Mouse (Mus musculus): ENCODE measurements around the gene Wfdc3.
"Not testable (repeated sequence)": the region's sequence is repeated elsewhere in the genome, so short reads cannot be mapped to it uniquely, and the experiment has no call there.

Wfdc3 gene

DNA sequence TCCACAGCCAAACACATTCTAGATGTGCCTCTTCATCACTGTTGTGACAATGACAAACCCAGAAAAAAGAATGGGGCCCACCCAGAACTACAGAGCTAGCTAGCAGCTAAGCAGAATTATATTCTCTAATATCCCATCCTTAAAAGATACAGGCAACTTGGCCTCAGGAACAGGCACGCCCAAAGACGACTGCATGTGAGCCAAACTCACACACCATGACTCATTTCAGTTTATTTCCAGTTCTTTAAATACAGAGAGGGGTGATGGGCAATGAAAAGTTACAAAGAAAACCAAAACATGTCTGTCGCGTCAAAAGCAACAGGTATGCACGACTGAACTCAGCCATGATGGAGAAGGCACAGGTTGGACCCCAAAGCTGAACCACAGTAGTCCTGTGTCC is 10.3 kb downstream of the Wfdc3 start:
- no peak for DNase-seq

DNA sequence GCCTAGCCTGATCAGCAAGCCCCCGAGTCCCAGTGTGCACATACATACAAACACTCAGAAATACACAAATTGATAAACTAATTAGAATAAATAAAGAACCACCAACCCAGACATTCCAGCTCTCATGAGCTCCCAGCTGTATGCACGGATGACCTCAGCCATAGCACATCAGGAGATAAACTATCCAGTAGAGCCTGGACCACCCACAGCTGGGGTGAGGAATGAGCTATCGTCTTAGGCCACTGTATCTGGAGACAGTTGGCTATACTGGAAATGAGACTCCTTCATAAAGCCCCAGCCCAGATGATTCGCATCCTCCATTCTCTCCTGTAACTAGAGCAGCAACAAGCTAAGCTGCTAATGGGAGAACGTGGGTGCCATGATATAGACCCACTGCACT is 10.9 kb downstream of the Wfdc3 start:
- DNase-seq: no peak

DNA sequence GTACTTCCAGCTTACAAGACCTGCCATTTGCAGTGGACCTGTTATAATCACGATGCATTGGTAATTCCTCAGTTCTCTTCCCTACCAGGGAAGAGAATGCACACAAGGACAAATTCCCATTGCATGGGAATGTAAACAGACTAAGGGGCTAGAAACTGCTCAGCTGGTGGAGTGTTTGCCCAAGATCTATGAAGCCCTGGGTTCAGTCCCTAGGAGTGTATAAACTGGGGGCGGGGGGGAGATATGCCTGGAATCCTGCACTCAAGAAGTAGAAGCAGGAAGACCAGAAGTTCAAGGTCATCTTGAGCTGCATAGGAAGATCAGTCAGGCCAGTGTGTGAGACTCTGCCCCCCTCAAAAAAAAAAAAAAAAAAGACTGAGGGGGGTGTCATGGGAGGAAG is 12.5 kb downstream of the Wfdc3 start:
- DNase-seq: no peak

DNA sequence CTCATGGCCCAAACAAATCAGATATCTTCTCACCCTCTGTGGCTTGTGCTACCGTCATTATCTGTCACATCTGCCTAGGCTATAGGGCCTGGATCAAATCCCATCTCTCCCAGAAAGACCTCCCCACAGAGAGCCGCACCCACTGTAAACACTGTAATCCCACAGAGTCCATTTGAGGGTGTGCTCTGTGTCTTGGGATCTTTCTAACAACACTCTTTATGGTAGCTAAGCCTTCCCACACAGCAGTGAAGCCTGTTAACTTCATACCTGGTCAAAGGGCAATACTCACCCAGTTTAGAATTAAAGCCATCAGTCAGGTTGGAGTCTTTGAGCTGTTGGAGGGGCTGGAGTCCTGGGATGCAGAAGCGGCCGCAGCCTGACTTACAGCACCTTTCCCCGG is 14.0 kb downstream of the Wfdc3 start:
- no peak for DNase-seq

DNA sequence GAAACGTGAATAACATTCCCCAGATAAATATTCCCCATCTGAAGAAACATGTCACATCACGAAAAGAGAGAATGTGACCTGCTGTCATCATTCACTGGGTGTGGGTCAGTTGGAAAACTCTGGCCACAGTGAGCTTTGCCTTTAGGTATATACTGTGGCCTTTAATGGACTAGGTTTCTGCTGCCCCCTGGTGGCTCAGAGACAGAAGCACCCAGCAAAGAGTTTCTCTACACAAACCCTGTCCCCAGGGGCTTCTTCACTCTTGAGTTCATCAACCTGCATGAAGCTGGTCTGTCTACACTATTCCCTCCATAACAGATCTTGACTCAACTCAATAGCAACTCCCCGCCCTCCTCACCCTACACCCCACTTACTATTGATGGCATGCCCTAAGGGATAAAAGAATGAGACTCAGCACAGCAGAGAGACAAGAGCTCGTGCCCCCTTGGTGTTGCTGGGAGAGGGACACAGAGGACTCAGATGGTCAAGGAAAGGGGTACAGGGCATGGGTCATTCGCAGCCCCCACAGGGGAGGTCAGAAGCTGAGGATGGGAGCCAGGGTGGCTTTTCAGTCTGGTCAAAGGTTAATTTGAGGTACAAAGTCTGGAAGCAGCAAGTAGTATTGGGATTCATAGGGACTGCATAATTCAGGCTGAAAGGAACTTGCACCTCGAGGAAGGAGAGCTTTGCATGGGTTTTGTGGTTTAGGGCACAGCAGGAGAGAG is 19.7 kb downstream of the Wfdc3 start:
- peak; percentile 33 for DNase-seq

DNA sequence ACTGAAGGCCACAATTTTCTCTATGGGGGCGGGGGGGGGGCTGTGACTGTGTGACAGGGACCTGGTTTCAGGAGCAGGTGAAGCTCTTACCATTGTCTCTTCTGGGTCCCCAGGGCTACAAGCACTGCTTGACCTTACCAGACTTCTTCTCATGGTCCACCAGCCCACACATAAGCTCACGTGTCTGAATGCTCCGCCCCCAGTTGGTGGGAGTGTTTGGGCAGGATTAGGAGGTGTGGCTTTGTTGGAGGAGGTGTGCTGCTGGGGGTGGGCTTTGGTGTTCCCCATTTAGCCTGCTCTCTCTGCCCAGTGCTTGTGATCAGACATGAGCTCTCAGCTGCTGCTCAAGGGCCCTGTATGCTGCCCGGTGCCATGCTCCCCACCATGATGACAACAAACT is 22.5 kb downstream of the Wfdc3 start:
- no peak for DNase-seq

DNA sequence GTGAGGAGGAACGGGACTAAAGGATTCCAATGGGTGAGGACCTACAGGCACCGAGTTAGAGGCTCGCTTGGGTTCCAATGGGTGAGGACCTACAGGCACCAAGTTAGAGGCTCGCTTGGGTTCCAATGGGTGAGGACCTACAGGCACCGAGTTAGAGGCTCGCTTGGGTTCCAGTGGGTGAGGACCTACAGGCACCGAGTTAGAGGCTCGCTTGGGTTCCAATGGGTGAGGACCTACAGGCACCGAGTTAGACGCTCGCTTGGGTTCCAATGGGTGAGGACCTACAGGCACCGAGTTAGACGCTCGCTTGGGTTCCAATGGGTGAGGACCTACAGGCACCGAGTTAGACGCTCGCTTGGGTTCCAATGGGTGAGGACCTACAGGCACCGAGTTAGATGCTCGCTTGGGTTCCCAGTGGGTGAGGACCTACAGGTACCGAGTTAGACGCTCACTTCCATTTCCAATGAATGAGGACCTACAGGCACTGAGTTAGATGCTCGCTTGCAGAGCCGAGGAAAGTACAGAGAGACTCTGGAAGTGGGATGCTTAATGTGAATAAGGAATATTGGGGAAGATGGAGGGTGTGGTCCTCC is 29.4 kb downstream of the Wfdc3 start:
- DNase-seq: not testable (repeated sequence)

DNA sequence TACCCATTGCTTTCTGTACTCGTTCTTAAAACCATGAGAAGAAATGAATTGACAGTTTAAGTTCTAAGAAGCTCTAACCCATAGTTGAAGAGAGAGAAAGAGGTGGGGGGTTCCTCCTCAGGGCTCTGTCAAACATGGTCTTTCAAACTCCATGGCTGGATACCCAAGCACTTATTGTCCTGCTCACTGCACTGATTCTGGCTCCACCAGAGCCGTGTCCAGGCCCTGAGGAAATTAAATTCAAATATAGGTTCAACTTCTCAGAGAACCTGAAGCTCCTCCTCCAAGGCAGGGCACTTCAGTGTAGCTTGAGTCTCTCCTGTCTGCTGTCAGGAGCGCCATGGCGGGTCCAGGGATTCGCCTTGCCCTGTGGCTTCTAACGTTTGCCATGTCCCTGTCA is 30.7 kb downstream of the Wfdc3 start, which contains the start of gene Spint5:
TSS of gene Spint5 (plus strand) at position 301 of the 400 bp plus-strand sequence.
- no peak for DNase-seq

DNA sequence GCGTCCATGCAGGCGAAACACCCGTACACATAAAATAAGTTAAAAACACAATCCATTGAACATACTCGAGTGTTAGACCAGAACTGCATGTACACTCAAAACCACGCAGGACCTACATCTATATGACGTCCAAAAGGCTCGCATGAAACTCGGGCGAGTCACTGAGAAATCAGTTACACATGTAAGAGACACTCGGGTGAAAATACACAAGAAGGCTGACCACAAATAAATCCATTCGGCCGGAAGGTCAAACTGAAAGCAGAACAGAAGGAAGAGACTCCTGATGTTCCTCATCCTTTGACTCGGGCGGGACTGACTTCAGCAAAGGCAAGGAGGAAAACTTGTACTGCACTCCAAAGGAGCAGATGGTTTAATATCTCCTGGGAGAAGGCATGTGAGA is 39.7 kb downstream of the Wfdc3 start:
- no peak for DNase-seq

DNA sequence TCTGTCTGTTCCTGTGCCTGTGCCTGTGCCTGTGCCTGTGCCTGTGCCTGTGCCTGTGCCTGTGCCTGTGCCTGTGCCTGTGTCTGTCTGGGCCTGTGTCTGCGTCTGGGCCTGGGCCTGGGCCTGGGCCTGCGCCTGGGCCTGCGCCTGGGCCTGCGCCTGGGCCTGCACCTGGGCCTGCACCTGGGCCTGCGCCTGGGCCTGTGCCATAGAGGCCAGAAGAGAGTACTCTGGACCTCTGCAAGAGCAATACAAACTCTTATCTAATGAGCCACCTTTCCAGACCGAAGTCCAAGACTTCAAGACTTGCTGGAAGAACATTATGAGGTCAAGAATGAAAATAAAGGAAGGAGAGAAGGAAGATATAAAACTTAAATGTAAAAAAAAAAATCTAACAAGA is 40.4 kb downstream of the Wfdc3 start:
- no peak for DNase-seq

DNA sequence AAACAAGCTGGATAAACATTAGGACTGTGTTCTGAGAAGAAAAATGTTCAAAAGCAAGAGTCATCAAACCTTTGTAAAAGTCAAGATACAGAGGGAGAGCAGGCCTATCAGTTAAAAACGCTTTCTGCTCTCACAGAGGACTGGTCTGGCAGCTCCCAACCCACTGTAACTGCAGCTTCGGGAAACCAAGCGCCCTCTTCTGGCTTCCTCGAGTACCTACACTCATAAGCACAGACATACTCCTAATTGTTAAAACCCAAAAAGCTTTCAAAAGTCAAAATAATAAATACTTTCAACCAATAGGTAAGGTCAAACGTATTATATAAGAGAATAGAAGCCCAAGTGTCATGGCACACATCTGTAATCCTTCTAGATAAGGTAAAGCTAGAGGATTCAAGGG is 41.5 kb downstream of the Wfdc3 start:
- no peak for DNase-seq

DNA sequence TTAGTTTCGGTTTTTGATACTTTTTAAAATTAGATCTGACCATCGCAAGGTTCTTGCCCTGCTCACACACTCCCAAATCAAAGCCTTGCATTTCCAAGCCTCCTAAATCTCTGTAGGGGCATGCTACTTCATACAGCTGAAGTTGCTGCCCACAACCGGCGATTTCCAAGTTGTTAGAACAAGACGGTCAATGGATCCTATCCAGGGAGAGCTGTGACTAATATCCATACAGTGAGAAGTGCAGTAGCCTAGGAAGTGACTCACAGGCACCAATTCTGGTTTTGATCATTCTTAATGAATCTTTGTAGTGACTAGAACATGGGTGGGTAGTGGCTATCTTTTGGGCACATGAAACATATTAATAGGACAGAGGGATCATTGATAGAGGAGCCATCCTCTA is 44.0 kb downstream of the Wfdc3 start:
- no peak for DNase-seq

DNA sequence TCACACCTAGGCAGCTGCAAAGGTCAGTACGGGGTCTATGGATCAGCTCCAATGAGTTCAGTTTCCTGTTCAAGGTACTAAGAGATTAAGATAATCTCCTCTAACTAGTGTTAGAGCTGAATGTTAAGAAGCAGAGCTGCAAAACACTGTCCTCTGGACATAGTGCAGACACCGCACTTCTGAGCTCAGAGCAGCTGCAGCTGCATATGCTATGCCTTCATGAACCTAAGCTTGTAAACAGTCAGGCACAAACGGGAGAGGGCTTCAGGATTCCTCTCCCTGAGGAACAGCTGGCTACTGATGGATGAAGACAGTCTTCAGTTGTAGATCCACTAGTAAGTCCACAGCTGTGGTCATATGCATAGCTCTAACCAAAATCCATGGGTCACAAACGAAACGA is 44.8 kb downstream of the Wfdc3 start:
- DNase-seq: no peak

DNA sequence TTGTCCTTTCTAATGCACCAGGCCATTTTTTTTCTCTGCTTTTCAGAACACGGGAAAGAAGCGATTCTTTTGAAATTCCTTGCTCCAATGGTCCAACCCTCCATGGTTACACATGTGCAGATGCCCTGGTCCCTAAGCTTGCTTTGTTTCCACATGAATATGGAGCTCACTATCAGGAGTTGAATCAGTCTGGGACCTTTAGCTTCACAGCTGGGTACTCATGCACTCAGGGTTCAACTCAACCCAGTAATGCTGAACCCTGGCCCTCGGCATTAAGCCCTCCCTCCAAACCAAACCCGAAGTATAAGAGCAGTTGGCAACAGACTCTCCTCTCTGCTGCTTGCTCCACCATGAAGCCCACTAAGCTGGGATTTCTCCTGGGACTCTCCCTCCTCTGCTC is 47.5 kb downstream of the Wfdc3 start, which contains the start of gene Spint4:
TSS of gene Spint4 (plus strand) at position 301 of the 400 bp plus-strand sequence.
- DNase-seq: no peak

DNA sequence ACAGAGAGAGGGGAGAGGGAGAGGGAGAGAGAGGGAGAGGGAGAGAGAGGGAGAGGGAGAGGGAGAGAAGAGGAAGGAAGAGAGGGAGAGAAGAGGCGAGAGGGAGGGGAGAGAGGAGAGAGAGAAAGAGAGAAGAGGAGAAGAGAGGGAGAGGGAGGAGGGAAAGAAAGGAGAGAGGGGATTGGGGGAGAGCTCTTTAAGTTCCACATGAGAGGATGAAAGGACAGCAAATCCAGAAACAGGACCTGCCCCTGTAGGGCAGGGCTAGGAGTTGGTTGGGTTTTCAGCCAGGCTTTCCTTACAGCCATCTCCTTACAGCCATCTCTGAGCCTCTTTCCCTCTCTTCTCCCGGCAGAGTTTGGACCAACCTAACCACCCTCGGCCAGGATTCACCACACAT is 60.9 kb downstream of the Wfdc3 start, which contains the start of gene Wfdc13:
TSS of gene Wfdc13 (plus strand) at position 301 of the 400 bp plus-strand sequence.
- no peak for DNase-seq
